Mouse (Mus musculus) induced T-regulatory cell, adult 2 months (primary cell): ENCODE data around the gene Spata31d1d.
A peak's percentile ranks its signal among the peaks of the same experiment; 100 is the strongest.
"Not testable (repeated sequence)": the region's sequence is repeated elsewhere in the genome, so short reads cannot be mapped to it uniquely, and the experiment has no call there.

ENCODE experiments used
- DNase-seq: peaks from one replicate; pipeline ENCODE4 v3.0.0-alpha.2; 2012; ENCODE audit warnings: low read depth

Spata31d1d gene

DNA sequence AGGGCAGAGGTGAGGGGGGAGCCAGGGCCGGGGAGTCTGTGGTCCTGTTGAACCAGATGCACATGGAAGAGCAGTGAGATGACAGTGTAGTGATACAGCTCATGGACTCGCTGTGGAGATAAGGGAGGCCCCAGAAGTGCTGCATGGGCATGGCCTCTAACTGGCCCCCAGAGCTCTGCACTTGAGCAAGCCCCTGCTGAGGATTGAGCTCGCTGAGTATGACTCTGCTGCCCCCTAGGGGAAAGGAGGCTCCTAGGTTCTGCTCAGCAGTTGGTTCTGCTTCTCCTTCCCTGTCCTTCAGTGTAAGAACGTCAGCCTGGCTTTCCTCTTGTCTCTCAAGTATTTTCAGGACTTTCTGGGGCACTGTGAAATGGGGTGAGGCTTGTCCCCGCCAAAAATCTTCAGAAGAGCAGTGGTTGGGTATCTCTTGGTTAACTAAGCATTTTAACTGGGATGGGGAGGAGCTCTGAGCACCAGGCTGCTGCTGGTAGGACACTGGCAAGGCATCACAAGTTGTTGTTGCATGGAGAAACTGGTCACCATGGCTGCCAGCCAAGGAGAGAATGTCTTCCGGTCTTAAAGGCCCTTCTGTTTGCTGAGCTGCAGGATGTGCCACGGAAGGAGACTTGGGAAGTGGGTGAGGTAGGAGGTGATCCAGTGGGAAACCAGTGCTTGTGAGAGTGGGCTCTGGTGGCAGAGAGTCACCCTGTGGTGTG, 3.0 kb downstream of the Spata31d1d start:
- DNase-seq: peak; percentile 85

DNA sequence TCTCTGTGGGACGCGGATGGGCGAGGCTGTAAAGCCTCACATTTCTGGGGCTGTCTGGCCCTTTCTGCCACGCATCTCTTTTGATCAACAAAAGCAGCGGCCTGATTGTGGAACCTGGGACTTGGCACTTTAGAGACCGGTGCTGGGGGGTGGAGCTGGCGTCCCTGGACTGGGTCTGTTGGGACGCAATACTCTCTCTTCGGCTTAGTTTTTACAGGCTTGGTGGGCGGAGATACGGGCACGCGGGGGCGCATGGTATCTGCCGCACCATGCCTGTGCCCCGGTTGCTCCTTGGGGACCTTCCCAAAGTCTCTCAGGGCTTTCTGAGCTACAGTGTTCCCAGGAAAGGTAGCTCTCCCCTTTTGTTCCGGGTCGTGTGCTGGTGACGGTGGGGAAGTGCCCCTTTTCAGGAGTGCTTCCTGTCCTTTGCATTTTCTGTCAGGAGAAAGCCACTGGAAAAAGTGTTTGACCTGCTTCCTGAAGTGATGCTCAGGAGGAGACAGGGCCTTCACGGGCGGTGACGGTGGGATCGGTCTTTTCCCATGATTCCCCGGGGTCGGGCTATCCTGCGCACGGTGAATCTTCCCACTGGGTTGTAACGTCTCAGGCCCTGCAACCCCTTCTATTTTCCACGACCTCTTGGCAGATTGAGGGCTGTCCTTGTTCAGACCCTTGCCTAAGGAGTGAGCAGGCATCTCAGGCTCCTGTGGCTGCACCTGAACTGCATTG, 5.2 kb downstream of the Spata31d1d start:
- no peak for DNase-seq

- DNase-seq: not testable (repeated sequence)
These were observed 9.5 kb downstream of the Spata31d1d start for GRCm38 (mm10) chr13:59722089-59722488.

- DNase-seq: no peak
These were observed 12.1 kb downstream of the Spata31d1d start for GRCm38 (mm10) chr13:59719475-59719874.

DNA sequence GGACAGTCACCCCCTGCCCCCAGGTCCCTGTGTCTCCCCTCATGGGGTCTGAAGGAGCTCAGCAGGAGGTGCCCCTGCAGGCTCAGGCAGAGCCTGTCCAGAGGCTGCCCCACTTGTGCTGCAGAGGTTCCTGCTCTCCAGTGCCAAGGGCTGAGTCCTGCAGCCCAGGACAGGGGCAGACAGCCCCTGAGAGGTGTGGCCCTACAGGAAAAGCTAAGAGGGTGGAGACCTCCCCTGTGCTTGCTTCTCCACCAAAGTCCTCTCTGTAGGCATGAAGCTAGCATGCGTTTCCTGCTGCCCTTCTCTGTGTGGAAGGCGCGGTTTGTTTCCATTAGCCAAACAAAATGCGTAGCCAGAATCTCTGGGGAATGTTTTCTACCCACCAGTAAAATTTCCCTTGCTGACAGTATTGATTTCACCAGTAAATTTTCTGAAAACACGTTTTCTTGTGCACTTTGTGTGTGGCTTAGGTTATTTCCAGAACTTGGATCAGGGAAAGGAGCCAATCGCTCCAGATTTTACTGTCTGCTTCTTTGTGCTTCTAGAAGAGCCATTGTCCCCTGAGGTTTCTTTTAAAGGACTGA, 12.6 kb downstream of the Spata31d1d start:
- DNase-seq: peak; percentile 23

GRCm38 (mm10) chr13:59713710-59714109, 17.8 kb downstream of the Spata31d1d start:
- peak; percentile 62 for DNase-seq

DNA sequence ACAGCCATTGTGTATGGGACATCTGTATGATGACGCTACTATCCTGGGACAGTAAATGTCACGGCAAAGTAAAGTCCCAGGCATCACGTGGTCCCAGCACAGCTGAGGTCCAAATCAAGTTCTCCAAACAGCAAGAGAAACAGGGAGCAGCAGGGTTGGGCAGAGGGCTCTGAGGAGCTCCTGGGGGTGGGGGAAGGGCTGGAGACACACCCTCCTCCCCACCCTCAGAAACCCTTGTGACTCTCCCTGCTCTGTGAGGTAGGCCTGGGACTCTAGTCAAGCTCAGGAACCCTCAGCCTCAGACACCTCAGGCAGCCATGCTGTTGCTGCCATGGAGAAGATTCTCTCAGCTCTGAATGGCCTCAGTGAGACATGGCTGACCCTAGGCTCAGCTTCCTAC, 19.6 kb downstream of the Spata31d1d start, which contains the start of gene Spata31d1b:
Gene Spata31d1b, plus strand, starts transcription at position 301 of the 400 bp plus-strand sequence.
- DNase-seq: not testable (repeated sequence)

- DNase-seq: no peak
These were observed 21.3 kb downstream of the Spata31d1d start, which contains the start of gene Spata31d1a for GRCm38 (mm10) chr13:59710230-59710629. Gene Spata31d1a (minus strand): TSS chr13:59710330.

GRCm38 (mm10) chr13:59704562-59704961, 27.0 kb downstream of the Spata31d1d start:
- DNase-seq: peak; percentile 69

DNA sequence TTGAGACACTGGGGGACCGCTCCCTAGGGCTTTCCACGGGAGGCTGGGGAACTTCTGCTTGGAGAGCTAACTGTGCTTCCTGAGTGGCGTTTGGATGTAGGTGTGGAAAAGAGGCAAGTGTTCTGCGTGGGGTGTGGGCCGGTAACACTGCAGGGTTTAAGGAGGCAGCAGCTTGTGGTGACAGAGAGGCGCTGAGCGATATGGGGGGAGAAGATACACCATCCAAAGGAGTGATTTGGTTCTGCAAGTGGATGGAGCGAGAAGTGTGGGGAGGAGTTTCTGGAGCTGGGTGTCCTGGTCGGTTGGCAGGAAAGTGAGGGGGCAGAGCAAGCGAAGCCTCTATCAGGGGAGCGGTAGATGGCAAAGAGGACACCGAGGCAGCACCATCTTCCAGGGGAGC, 28.0 kb downstream of the Spata31d1d start:
- no peak for DNase-seq

DNA sequence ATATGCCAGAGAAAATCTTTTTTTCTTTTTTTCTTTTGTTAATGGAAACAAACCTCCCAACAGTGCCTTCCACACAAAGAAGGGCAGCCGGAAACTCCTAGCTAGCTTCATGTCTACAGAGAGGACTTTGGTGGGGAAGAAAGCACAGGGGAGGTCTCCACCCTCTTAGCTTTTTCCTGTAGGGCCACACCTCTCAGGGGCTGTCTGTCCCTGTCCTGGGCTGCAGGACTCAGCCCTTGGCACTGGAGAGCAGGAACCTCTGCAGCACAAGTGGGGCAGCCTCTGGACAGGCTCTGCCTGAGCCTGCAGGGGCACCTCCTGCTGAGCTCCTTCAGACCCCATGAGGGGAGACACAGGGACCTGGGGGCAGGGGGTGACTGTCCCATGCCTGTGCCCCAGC, 31.4 kb downstream of the Spata31d1d start:
- not testable (repeated sequence) for DNase-seq

DNA sequence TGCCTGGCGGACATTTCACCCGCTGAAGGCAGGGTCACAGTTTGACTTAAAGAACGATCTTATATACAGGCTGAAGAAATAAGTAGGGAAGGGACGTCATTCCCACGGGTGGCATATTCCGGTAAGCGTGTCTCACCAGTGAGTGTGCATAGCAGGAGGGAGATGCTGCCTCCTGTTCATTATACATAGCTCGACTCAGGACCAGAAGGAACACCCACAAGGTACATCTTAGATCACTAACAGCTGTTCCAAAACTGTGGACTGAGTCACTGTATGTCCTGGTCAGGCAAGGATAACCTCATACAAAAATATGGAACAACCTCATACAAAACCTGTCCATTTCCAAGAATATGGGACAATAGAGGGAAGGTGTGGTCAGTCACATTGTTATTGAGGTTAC, 32.4 kb downstream of the Spata31d1d start:
- no peak for DNase-seq

- no peak for DNase-seq
These were observed 35.8 kb downstream of the Spata31d1d start for GRCm38 (mm10) chr13:59695781-59696180.

DNA sequence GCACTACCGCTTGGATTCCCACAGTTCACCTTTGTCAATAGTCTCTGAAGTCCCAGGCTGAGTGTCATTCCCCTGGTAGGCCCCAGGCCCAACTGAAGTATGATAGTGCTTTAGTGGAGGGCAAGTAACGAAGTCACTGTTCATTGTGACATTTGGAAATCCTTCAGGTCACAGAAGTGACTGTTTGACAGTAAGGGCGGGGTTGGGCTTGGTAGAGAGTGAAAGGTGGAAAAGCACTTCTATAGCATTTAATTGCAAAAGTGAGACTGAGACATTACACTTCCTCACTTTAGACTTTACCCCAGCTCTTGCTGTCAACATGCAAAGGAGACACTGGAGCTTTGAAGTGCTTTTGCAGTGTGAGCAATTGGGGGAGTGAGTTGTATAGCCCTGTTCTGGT, 37.5 kb downstream of the Spata31d1d start, which contains the start of gene 4921517D22Rik:
Gene 4921517D22Rik, minus strand, starts transcription at position 101 of the 400 bp plus-strand sequence.
- no peak for DNase-seq

GRCm38 (mm10) chr13:59691478-59691877, 40.1 kb downstream of the Spata31d1d start:
- DNase-seq: no peak

DNA sequence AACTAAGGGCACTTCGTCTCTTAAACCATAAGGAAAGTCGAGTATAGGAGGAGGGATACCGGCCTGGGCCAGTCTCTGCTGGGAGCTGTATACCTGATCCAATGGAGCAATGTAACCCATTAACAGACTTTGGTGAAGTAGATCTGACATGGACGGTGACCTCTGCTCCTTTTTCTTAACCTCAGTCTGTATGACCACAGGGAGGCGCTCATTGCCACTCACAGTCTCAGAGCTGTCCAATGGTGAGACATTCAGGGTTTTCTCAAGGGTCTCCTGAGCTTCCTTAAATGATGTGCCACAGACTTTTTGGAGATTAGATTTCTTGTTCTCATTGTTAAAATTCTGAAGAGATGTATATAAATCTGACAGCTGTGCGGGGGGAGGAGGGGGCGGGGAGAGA, 41.0 kb downstream of the Spata31d1d start:
- no peak for DNase-seq

- DNase-seq: no peak
These were observed 41.7 kb downstream of the Spata31d1d start for GRCm38 (mm10) chr13:59689843-59690242.

DNA sequence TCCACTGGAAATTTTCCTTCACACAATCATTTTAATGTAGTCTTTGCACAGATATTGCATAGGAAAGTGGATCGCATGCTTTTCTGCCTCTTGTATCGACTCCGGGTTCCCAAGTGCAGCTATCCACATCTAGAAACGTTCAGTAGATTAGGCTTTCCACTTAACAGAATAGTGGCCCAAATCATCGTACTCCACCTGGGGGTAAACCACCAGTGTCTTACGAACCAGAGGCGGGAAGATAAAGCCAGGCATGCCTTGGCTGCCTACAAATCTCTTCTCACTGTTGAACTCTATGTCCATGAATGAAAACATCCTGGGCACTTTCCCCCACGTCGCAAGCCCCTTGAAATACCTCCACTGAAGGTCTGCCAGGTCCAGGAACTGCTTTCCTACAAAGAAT, 42.2 kb downstream of the Spata31d1d start:
- no peak for DNase-seq

DNA sequence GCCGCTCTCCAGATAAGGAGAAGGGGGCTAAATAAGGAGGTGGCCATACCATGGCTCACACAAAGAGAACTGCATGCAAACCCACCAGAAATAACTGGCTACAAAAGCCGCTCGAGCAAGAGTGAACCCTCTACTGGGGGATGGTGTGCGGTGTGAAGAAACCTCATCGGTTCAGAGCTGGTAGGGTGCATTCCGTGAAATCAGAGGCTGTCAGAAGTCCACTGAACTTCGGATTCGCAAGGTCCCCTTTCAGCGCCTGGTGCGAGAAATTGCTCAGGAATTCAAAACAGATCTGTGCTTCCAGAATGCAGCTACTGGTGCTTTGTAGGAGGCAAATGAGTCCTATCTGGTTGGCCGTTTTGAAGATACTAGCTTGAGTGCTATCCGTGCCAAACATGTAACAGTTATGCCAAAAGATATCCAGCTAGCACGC, 43.2 kb downstream of the Spata31d1d start:
- no peak for DNase-seq

DNA sequence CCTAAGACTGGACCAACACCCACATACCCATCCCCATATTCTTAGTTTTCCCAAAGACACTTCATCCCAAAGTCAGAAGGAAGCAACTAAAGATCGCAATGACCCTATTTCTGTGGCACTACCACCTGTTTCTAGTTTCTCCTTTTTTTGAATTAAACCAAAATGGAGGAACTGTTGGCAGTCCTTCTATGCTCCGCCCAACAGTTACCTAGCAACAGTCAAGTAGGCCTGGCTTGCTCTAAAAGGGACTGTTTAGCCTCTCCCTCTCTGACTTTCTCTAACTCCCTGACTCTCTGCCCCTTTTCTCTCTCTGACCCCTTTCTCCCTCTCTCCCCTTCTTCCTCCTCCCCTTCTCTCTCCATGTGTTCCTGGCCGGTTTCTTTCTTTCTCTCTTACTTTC, 46.3 kb downstream of the Spata31d1d start:
- no peak for DNase-seq

DNA sequence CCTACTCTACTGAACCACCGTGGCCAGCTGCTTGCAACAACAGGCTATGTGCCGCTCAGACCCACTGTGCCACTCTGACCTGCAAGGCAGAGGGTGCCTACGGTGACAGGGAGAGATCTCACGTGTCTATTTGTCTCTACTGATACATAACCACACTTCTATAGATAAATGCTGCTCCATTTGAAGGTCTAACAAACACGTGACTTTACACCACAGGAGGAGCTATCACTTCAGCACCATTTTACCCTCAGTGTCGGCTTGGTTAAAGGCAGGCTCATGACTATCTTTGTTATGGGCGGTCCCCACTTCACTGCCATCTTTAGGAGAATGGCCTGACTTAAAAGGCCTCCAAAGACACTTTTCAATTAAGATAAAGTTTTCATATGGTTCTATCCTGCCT, 48.9 kb downstream of the Spata31d1d start:
- peak; percentile 26 for DNase-seq

GRCm38 (mm10) chr13:59679908-59680307, 51.6 kb downstream of the Spata31d1d start:
- no peak for DNase-seq

DNA sequence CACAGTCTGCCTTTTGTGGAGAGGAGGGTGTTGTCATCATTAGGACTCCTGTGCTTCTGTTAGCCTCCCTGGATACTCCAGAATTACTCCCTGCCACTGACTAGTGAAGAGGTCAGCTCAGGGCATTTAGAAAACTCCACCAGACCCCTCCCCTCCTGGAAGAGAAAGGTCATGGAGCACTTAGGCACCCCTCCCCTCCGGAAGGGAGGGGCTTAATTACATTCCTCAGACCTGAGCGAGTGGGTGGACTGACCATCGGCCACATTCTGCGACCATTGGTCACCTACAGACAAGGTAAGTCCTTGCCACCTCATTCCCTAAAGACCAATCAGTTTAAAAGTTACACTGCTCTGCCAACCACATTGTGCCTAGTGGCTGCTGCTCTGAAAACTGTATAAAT, 52.2 kb downstream of the Spata31d1d start:
- DNase-seq: no peak
